Mouse (Mus musculus) forebrain, embryonic 11.5 days (tissue): Measurements from ENCODE around the gene Myog. TPM values are rescaled to one million over a fixed set of nuclear protein-coding genes. Genes with fewer than 3 reads are reported as not detected.
A peak's percentile ranks its signal among the peaks of the same experiment; 100 is the strongest.

Experiments used
- ATAC-seq: fragments of 200-750 bp; cut with Nextera tagmentation; replicated peaks from 2 replicates; pipeline ENCODE4 v1.8.0; 2017; ENCODE audit warnings: moderate TSS enrichment; ENCODE audit not compliant: low FRiP score
- DNase-seq: peaks from one replicate; pipeline ENCODE4 v3.0.0-alpha.2; 2017; ENCODE audit warnings: low spot score
- H3K27ac ChIP-seq: fragments of 300-500 bp; sonication (generic); 2 replicates; pipeline ENCODE4 v1.5.1; 2014; ENCODE audit warnings: low read depth, low read length
- H3K27me3 ChIP-seq: fragments of 300-500 bp; sonication (generic); 2 replicates; pipeline ENCODE4 v1.6.1; 2014; ENCODE audit warnings: mild to moderate bottlenecking, low read length, mixed read lengths; ENCODE audit not compliant: control insufficient read depth, insufficient read depth
- H3K36me3 ChIP-seq: fragments of 300-500 bp; sonication (generic); 2 replicates; pipeline ENCODE4 v1.6.1; 2014; ENCODE audit warnings: mild to moderate bottlenecking, low read length, moderate library complexity, mixed read lengths; ENCODE audit not compliant: control insufficient read depth, insufficient read depth
- H3K4me1 ChIP-seq: fragments of 300-500 bp; sonication (generic); replicated peaks from 2 replicates; pipeline ENCODE4 v1.6.1; 2014; ENCODE audit warnings: low read length, mixed read lengths; ENCODE audit not compliant: control insufficient read depth, insufficient read depth
- H3K4me2 ChIP-seq: fragments of 300-500 bp; sonication (generic); 2 replicates; pipeline ENCODE4 v1.6.1; 2014; ENCODE audit warnings: low read depth, mild to moderate bottlenecking, low read length, moderate library complexity, mixed read lengths; ENCODE audit not compliant: severe bottlenecking
- H3K4me3 ChIP-seq: fragments of 300-500 bp; sonication (generic); 2 replicates; pipeline ENCODE4 v1.5.1; 2014; ENCODE audit warnings: low read depth, low read length
- H3K9ac ChIP-seq: fragments of 300-500 bp; sonication (generic); 2 replicates; pipeline ENCODE4 v1.6.1; 2014; ENCODE audit warnings: low read length
- H3K9me3 ChIP-seq: fragments of 300-500 bp; sonication (generic); 2 replicates; pipeline ENCODE4 v1.6.1; 2016; ENCODE audit warnings: low read length, mixed read lengths; ENCODE audit not compliant: control insufficient read depth
- WGBS: fragments of 180-500 bp; shearing (Covaris S2); extraction: QIAGEN DNeasy Blood & Tissue Kit; methylation state at CpG from one replicate; pipeline ENCODE4 v1.1.7; 2014; 5-methylcytosine and 5-hydroxymethylcytosine counted together
- polyA plus RNA-seq: library from polyadenylated mRNA; unstranded; fragments of >200 nt; fragmentation: Nextera tagmentation; extraction: Ambion mirVana; gene quantifications from 2 replicates; pipeline ENCODE4 v1.2.1, GENCODE M21; 2014

The Myog gene
- polyA plus RNA-seq, 1 experiment from 2014 or later: not detected

DNA sequence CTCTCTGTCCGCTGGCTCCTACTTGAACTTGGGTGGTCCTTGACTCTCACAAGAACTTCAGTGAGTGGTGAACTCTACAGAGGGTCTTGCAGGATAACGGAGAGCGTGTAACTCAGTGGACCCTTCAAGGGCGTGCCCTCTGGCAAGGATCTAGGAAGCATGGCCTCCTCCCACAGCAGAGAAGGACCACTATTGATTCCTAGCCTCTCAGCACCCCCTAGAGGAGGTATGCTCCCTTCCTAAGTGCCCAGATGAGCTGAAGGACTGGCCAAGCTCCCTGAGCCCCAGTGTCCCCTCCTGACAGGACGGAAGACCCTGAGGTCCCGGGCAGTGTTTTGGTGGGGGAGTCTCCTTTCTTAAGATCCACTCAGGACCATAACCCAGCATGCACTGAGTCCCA lies 32.8 kb downstream of the Myog start:
- Histone ChIP-seq H3K27ac (no peak overlapping the region), H3K4me2 (no peak overlapping the region), H3K9me3 (no peaks in the 10 kb centered on the region), H3K27me3 (no peaks in the 10 kb centered on the region), H3K4me3 (no peak overlapping the region), H3K4me1 (peaks cover 5% of the 10 kb centered on the region), H3K36me3 (no peaks in the 10 kb centered on the region), H3K9ac (no peak overlapping the region)
- DNase-seq: no peak
- ATAC-seq: no peak
- 89% methylated on average over 6 of the region's 6 CpGs for WGBS

DNA sequence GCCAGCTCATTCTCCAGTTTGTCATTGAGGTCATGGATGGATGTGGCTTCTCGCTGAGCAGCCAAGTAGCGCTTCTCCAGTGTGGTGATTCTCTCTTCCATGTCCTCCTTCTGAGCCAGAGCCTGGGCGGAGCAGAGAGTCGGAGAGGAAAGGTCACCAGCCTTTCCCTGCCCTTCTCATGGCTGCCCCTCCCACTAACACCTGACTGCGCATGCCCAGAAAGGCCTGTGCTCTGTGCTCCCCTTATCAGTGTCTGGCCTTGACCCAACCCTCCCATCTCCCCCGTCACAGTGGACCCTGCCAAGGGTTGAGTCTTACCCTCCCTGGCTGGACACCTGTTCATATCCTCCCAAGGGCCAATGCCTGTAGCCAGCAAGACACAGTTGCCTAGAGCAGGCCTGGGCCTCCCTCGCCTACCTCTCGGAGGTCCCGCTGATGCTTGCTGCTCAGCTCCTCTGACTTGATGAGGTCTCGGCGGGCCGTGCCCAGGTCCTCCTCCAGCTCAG lies 37.1 kb downstream of the Myog start:
- no peaks in the 10 kb centered on the region for H3K9me3 ChIP-seq
- 97% methylated on average over 12 of the region's 12 CpGs for WGBS
- H3K27me3 ChIP-seq: no peaks in the 10 kb centered on the region
- H3K9ac ChIP-seq: no peak overlapping the region
- no peaks in the 10 kb centered on the region for H3K36me3 ChIP-seq
- H3K4me1 ChIP-seq: no peaks in the 10 kb centered on the region
- H3K4me3 ChIP-seq: no peak overlapping the region
- H3K27ac ChIP-seq: no peak overlapping the region
- no peak for ATAC-seq
- no peak overlapping the region for H3K4me2 ChIP-seq
- DNase-seq: no peak

DNA sequence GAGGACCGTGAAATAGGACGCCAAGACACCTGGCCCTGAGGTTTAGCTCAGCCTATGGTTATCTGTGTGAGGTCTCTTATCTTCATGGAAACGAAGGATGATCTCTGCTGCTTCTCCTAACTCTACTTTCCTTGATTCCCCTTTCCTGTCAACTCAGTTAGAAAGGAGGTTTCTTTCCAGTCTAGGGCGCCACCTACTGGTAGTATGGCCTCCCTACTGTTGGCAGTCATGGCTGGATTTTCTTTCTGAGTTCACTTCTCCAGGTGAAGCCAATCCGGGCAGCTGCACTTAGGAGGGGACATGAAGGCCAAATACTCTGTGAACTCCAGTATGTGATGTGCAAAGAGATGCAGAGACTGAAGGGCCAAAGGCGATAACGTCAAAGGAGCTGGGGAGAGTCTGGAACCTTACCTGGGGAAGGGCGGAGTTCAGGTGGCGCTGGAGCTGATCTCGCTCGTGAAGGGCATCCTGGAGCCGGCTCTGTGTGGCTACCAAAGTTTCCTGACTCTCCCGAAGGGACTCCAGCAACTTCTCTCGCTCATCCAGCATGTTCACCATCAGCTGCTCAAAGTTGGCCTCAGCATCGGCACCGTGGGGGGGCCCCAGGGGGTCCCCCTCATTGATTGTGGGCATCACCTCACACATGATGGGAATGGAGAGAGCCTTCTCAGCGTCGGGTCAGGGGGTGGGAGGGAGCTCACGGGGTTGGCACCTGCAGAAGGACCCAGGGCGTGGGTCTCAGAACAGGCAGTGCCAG lies 42.3 kb downstream of the Myog start:
- Histone ChIP-seq H3K27ac (no peak overlapping the region), H3K4me2 (no peak overlapping the region), H3K4me1 (no peaks in the 10 kb centered on the region), H3K4me3 (no peak overlapping the region), H3K9ac (no peak overlapping the region), H3K27me3 (no peaks in the 10 kb centered on the region), H3K9me3 (no peaks in the 10 kb centered on the region), H3K36me3 (no peaks in the 10 kb centered on the region)
- 59% methylated on average over 20 of the region's 20 CpGs for WGBS
- no peak for ATAC-seq
- peak; percentile 87 for DNase-seq

DNA sequence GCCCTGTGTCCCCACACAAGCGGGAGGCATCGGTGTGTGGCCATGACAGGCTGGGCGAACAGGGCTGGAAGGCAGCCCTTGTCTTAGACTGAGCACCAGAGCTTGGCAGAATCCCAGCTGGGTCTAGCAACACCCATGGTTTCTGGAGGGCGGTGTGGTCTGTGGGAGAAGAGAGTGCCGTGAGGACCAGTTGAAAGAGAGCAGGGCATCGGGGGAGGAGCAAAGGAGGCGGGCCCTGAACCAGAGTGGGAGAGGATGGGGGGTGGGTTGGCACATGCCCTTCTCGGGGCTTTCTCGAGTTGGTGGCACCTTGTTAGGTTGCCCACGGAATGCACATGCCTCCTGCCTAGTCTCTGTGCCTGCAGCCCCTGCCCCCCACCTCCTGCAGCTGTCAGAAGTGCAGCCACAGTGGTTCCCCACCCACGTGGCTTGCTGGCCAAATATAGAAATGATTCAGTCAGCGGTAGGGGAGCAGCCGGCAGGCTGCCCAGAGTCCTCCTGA lies 43.0 kb downstream of the Myog start, which contains the start of gene Ppfia4:
TSS of gene Ppfia4 (minus strand) at position 159 of the 502 bp plus-strand sequence.
- Histone ChIP-seq H3K9me3 (no peaks in the 10 kb centered on the region), H3K36me3 (no peaks in the 10 kb centered on the region), H3K9ac (no peak within 1 kb of the TSS), H3K27me3 (no peaks in the 10 kb centered on the region), H3K27ac (no peak within 1 kb of the TSS), H3K4me2 (no peak within 1 kb of the TSS), H3K4me1 (no peaks in the 10 kb centered on the region), H3K4me3 (no peak within 1 kb of the TSS)
- ATAC-seq (no peak), DNase-seq (peak; percentile 49)
- WGBS: 68% methylated on average over 13 of the region's 13 CpGs

DNA sequence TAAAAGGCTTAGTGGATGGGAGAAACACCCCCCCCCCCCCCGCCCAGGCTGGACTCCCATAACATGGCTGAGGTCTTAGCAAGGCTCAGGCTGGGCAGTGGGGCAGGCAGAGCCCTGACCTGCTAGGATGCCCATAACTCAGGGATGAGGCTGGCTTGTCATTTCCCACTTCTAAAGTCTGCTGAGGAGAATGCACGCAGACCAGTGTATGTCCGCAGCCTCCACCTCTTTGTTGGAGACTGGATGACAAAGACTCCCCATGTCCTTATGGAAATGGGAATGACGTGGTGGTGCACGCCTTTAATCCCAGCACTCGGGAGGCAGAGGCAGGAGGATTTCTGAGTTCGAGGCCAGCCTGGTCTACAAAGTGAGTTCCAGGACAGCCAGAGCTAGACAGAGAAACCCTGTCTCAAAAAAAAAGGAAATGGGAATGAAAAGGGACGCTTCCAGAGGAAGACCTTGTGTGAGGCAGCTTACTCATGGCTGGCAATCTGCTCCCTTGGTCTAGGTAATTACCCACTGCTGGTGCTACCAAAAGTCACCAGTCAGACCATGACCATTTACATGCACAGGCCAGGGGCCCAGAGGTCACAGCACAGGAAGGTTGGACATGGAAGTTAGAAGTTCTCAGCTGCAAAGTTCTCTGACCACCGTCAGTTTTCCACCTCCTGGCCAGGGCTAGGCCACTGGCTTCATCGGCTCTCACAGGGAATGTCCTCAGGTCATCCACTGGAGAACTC lies 43.8 kb downstream of the Myog start:
- Histone ChIP-seq H3K4me3 (no peak overlapping the region), H3K4me2 (no peak overlapping the region), H3K36me3 (no peaks in the 10 kb centered on the region), H3K9ac (no peak overlapping the region), H3K27me3 (no peaks in the 10 kb centered on the region), H3K4me1 (no peaks in the 10 kb centered on the region), H3K9me3 (no peaks in the 10 kb centered on the region), H3K27ac (no peak overlapping the region)
- DNase-seq (peak; percentile 30), ATAC-seq (no peak)
- 90% methylated on average over 9 of the region's 10 CpGs for WGBS

DNA sequence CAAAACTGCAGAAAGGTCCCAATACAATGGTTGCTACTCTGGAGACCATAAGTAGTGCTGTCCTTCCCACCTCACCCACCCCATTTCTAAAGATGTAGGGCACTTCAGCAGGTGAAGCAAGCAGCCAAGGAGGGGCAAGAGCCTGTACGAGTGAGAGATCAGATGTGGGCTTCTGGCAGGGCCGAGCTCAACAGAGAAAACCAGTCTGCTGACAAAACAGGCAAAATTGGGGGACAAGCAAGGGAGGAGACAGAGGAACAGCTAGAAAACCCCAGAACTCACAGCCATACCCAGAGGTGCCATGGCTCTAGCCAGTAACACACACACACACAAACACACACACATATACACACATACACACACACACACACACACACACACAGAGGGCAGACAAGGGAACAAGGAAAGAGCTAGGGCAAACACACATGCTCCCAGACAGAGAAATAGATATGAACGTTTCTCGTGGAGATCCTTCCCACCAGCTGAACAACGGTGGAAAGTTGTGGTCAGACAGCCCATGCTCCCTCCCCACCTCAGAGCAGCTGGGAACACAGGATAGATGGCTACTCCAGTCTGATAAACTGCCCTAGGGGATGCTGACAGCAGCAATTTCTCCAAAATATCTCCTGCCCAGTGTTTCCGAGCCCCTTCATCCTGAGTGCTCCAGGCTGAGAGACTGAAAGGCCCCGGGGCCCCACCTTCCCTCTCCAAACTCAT lies 44.5 kb downstream of the Myog start:
- 79% methylated on average over 7 of the region's 7 CpGs for WGBS
- H3K4me1 ChIP-seq: no peaks in the 10 kb centered on the region
- ATAC-seq: no peak
- no peaks in the 10 kb centered on the region for H3K36me3 ChIP-seq
- no peak overlapping the region for H3K27ac ChIP-seq
- no peak overlapping the region for H3K9ac ChIP-seq
- no peaks in the 10 kb centered on the region for H3K27me3 ChIP-seq
- H3K4me2 ChIP-seq: no peak overlapping the region
- no peaks in the 10 kb centered on the region for H3K9me3 ChIP-seq
- DNase-seq: peak; percentile 37
- H3K4me3 ChIP-seq: no peak overlapping the region

DNA sequence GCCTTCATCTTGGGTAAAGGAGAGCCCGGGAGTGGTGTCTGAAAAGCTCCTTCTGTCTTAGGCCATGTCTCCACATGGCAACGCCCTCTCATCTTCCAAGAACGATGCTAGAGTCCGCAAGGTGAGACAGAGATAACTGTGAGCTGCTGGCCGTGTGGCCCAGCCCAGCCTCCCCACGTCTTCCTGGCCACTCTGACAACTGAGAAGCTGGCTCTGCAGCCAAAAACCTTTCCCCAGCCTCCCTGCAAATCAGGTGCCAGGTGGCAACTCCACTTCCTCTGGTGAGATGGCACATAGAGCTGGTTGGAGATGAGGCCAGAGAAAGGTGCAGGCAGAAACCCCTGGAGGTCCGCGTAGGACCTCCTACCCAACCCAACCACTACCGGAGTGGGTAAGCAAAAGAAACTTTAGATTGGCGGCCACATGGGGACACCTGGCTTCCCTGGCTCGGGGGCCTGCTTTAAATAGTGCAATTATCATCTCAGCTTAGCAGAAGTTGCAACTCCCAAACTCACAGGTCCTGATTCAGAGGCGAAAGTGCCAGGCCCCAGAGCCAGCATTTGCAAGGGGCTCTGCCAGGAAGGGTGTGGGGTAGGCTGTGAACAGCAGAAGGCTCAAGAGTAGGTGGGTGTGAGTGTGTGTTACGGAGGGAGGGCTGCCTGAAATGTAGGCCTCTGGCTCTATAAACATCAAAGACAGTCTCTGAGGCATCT lies 45.6 kb downstream of the Myog start:
- Histone ChIP-seq H3K9me3 (no peaks in the 10 kb centered on the region), H3K4me3 (no peak overlapping the region), H3K4me2 (no peak overlapping the region), H3K27ac (no peak overlapping the region), H3K4me1 (no peaks in the 10 kb centered on the region), H3K27me3 (no peaks in the 10 kb centered on the region), H3K9ac (no peak overlapping the region), H3K36me3 (no peaks in the 10 kb centered on the region)
- WGBS: 75% methylated on average over 13 of the region's 13 CpGs
- ATAC-seq (no peak), DNase-seq (peak; percentile 45)
